Mouse (Mus musculus) C2C12 (cell line): ENCODE results near the gene Ttc41.
"Not testable (repeated sequence)": the region's sequence is repeated elsewhere in the genome, so short reads cannot be mapped to it uniquely, and the experiment has no call there.

Experiments used
- CTCF ChIP-seq: IDR thresholded peaks from one replicate; pipeline ENCODE4 v1.5.1; 2011; ENCODE audit not compliant: control insufficient read depth, insufficient read depth, insufficient read length
- MAX ChIP-seq: IDR thresholded peaks from one replicate; pipeline ENCODE4 v1.6.1; 2011; ENCODE audit warnings: mild to moderate bottlenecking, control low read depth

DNA sequence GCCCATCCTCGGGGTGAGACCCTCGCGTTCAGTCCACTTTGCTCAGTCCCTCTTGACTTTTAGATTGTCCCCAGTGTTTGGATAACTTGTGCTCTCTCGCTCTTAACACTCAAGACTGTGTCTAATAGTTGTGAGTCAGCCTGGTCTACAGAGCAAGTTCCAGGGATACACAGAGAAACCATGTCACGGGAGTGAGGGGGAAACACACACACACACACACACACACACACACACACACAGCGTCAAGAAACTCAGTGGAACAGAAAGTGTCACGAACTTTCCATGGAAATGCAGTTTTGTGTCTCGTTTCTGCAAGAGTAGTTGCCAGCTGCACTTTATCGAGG, 19.6 kb upstream of the Ttc41 start:
- TF ChIP-seq CTCF, MAX: not testable (repeated sequence)
